Mouse (Mus musculus) embryonic fibroblast, embryonic 13.5 days (primary cell): ENCODE data around the gene Btbd1. TPM values are rescaled to one million over a fixed set of nuclear protein-coding genes. Genes with fewer than 3 reads are reported as not detected.

Source experiments
- H3K27ac ChIP-seq: 2 replicates; pipeline ENCODE4 v1.5.1; 2012; ENCODE audit warnings: low read length, control low read depth, inconsistent platforms; ENCODE audit not compliant: insufficient read depth
- H3K4me1 ChIP-seq: 2 replicates; pipeline ENCODE4 v1.6.1; 2011; ENCODE audit warnings: low read length; ENCODE audit not compliant: control insufficient read depth, insufficient read depth
- H3K4me3 ChIP-seq: 2 replicates; pipeline ENCODE4 v1.5.1; 2011; ENCODE audit warnings: mild to moderate bottlenecking, control low read depth, low read length; ENCODE audit not compliant: insufficient read depth
- CTCF ChIP-seq: IDR thresholded peaks from 2 replicates; pipeline ENCODE4 v1.5.1; 2011; ENCODE audit warnings: mild to moderate bottlenecking, control low read depth, low read length, moderate library complexity, borderline replicate concordance; ENCODE audit not compliant: insufficient read depth
- POLR2A ChIP-seq: IDR thresholded peaks from 2 replicates; pipeline ENCODE4 v1.6.1; 2011; ENCODE audit warnings: low read depth, mild to moderate bottlenecking, control low read depth, low read length, moderate library complexity
- polyA plus RNA-seq: library from polyadenylated mRNA; stranded (reverse); fragments of >200 nt; gene quantifications from 2 replicates; pipeline ENCODE4 v1.2.4, GENCODE M21; 2011; ENCODE audit warnings: low read depth; ENCODE audit not compliant: missing spikeins, insufficient read length

The Btbd1 gene
- 126 and 134 TPM in 2 replicates for polyA plus RNA-seq

DNA sequence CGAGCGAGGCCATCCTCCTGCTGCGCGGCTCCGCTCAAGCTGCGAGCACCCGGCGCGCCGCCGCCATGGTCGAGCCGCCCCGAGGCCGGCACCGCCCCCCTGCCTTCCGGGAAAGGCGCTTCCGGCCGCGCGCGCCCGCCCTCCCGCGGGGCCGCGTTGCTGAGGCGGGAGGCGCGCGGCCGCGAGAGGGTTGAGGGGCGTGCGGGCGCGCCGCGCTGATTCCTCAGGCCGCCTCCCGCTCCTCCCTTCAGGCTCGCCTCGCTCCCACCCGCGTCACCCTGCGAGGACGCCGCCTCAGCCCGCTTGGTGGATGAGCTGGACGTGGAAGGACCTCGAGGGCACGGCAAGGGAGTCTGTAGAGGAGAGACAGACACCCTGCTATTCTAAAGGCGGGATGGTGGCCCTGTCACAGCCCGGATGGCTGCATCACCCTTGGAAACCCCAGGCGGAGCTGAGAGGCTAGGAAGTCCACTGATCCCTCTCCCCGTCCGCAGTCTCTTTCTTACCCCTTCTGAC, at the start of gene Btbd1:
Gene Btbd1, minus strand, starts transcription at position 53 of the 516 bp plus-strand sequence.
- peaks cover 7% of the 10 kb centered on the region; the same call in 1 of the 2 replicates for H3K4me1 ChIP-seq
- TF ChIP-seq POLR2A: peak; percentile 86
- no peak for TF ChIP-seq CTCF
- peak within 1 kb of the TSS; percentile 44 for H3K27ac ChIP-seq
- peak within 1 kb of the TSS; percentile 84 for H3K4me3 ChIP-seq

DNA sequence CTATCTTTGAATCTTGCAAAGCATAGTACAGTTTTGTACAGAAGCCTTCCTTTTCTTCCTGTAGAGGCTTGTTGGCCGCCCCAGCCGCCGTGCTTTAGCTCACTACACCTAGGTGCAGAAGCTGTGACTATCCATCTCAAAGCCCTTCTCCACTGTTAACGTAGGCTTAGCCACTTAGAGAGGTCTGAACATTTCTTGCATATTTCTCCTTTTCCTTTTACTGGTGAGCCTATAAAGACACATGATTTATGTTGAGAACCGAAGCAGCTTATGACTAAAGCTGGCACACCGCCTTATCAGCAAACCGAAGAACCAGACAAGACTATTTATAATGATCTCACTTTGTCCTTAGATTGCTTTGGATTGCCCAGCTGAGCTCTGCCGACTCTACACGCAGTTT, 46.1 kb upstream of the Btbd1 start:
- Histone ChIP-seq H3K27ac (no peak overlapping the region), H3K4me3 (no peak overlapping the region), H3K4me1 (no peaks in the 10 kb centered on the region; the same call in 1 of the 2 replicates)
- TF ChIP-seq POLR2A (no peak), CTCF (no peak)

DNA sequence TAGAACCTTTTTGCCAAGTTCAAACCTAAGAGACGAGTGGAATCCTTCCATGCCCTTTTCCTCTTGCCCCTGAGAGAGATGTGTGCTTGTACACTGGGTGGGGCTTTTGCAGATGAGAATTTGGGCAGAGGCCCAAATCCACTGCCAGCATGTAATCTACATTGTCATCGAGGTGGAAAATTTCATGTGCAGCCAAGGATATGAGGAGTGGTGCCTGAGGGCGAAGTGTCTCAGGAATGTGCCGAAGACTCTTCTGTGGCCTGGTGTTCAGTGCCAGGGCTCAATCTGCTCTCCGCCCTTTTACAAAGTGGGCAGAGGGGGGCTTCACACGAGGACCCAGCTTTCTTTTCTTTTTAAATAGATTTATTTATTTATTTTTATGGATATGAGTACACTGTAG, 45.4 kb upstream of the Btbd1 start:
- no peak overlapping the region for H3K27ac ChIP-seq
- no peak for TF ChIP-seq POLR2A
- TF ChIP-seq CTCF: no peak

DNA sequence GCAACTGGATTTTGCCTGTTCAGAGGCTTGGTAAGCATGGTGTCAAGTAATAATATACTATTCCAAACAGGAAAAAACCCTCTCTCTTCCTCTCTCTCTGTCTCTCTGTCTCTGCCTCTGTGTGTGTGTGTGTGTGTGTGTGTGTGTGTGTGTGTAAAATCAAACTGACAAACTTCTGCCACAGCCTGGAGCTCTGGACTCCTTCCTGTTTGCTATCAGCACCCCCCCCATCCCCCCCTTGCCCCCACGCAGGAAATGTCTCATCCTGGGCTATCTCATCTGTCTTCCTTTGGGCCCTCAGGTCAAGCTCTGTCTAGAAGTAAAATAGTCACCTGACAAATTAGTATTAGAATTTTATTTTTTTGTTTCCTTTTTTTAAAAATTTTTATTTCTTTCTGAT, 44.6 kb upstream of the Btbd1 start:
- no peaks in the 10 kb centered on the region; the same call in 1 of the 2 replicates for H3K4me1 ChIP-seq
- no peak overlapping the region for H3K27ac ChIP-seq
- no peak overlapping the region for H3K4me3 ChIP-seq
- TF ChIP-seq CTCF: no peak
- TF ChIP-seq POLR2A: no peak

More for the DNA sequence above, 45.4 kb upstream of the Btbd1 start:
- Histone ChIP-seq H3K4me1 (no peaks in the 10 kb centered on the region; the same call in 1 of the 2 replicates), H3K4me3 (no peak overlapping the region)

DNA sequence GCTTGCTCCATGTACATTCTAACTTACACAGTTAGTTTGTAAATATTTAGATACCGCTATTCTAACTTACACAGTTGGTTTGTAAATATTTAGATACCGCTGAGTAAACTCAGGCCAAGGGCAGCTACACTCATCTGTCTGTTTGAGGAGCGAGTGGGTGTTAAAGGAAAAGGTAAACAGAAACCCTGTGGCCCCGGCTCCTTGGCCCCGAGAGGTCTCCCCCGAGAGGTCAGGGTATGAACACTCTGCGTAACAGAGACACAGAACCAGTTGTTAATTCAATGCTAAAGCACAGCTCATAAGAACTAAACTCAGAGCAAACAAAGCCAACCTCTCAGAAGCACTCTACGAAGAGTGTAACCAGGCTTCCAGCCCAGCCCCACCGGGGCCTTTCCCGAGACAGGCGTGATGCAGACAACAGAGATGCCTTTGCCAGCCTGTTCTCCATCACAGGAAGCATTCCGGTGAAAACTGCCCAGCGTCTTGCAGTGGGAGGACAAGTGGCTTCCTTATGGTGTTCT, 43.3 kb upstream of the Btbd1 start:
- no peak for TF ChIP-seq POLR2A
- TF ChIP-seq CTCF: no peak
- no peaks in the 10 kb centered on the region; the same call in 1 of the 2 replicates for H3K4me1 ChIP-seq
- no peak overlapping the region for H3K27ac ChIP-seq
- H3K4me3 ChIP-seq: no peak overlapping the region

DNA sequence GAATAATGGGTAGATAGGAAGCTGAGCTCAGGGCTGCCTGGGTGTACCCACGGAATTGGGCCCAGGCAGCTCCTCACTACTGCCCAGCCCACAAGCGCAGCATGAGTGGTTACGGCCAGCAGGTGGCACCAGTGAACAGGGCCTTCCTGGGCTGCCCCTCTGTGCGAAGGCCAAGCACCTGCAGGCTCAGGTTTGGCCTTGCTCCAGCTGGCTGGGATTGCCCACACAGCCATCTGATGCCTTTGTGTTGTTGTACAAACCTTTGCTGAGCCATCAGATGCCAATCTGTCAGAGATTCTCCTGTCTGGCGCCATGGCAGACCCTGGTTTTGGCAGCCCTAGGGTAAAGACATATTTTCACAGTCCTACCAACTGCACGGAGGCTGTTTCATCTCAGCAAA, 38.9 kb upstream of the Btbd1 start:
- Histone ChIP-seq H3K4me1 (no peaks in the 10 kb centered on the region), H3K27ac (no peak overlapping the region), H3K4me3 (no peak overlapping the region)
- peak; percentile 96 for TF ChIP-seq CTCF
- no peak for TF ChIP-seq POLR2A

DNA sequence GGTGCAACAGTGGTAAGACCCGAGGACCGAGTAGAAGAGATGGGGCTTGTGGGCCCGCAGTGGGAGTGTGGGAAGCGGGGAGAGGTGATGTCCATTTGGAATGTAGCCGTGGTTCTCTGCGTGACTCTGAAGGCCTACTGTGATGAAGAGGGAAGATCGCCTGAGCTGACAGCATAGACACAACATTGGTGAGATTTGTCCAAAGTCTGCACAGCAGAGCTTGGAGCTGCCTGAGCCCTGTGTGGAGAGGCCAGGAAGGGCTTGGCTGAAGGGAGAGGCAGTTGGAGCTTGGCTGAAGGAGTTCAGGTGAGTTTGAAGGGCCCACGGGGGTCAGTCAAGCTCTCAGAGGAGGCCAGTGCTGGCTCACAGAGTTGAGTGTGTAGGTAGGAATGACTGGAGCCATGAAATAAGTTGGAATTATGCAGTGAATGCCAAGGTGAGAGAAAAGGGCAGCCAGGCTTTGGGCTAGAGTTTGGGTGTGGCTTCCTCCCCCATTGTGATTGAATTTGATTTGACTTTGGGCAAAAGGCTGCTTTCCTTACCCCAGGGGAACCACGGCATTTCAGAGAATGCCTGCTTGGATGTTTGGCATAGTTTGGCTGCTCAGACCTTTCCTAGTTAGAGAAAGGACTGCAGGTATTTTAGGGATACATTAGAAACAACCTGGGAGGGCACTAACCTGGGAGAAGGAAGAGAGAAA, 38.1 kb upstream of the Btbd1 start:
- Histone ChIP-seq H3K4me3 (no peak overlapping the region), H3K4me1 (no peaks in the 10 kb centered on the region), H3K27ac (no peak overlapping the region)
- TF ChIP-seq CTCF (no peak), POLR2A (no peak)

DNA sequence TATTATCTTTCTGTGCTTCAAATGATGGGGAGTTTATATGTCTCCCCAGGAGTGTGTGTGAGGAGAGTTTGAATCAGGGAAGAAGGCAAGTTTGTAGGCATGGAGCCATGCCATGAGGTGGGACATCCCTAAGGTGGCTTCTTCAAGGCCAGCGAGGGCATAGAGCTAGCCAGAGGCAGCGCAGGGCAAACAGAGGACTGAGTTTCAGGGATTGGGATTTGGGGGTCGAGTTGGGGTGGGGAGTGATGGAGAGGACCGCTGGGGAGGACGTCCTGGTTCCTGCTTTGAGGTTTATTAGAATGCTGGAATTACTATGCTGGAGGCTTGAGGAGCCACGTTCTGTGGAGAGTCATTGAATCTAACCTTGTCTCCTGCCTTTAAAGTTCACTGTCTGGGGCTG, 36.7 kb upstream of the Btbd1 start:
- TF ChIP-seq POLR2A: no peak
- no peak for TF ChIP-seq CTCF
- Histone ChIP-seq H3K27ac (no peak overlapping the region), H3K4me3 (no peak overlapping the region), H3K4me1 (no peaks in the 10 kb centered on the region)

DNA sequence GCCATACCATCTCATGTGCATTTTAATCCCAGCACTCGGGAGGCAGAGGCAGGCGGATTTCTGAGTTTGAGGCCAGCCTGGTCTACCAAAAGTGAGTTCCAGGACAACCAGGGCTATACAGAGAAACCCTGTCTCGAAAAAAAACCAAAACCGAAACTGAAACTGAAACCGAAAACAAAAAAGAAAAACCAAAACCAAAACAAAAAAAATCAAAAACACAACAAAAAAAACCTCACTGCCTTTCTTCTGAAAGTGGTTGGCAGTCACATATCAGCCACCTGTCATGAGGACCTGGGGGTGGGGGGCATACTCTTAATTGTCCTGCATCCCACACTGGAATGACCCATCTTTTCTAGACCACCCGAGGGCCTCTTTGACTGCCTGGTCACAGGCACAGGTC, 35.3 kb upstream of the Btbd1 start:
- Histone ChIP-seq H3K4me3 (no peak overlapping the region), H3K27ac (no peak overlapping the region), H3K4me1 (no peaks in the 10 kb centered on the region)
- TF ChIP-seq CTCF: no peak
- no peak for TF ChIP-seq POLR2A

DNA sequence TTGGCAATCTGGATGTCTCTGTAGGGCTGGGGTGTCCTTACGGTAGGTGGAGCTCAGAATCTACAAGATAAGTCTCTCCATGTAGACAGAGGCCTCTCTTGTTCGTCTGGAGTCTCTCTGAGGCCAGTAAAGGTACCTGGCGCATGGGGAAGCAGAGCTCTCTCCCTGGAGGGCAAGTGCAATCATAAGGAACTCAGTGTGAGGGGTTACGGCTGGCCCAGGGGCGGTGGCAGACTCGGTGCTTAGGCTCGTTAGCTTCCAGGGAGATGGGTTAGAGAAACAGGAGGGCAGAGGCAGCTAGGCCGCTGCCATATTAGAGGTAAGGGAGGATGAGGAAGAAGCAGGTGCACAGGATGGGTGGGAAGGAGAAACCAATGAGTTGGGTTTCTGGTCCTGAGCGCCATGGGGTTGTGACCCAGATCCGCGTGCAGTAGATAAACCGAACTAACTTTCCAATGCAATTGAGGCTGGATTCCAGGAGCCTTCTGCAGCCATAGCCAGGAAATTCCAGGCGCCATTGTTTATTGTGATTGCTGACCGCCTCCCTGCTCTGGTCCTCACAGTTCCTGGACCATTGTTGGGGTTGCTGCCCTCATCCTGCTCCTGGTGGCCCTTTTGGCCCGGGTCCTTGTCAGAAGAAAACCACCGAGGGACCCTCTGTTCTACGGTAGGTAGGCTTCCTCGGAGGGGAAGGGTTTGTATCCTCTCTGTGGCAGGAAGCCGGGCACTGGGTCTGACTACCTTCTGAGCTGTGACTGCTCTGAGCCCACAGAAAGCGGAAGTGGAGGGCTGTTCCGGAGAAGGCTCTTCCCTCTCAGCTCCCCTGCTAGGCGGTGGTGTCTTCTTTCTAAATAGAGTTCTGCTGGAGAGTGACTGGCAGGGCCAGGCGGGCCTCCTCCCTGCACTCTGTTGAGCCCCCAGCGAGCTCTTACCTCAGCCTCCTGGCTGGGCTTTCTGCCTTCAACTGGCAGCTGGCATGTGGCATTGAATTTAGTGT, 33.7 kb upstream of the Btbd1 start:
- H3K4me3 ChIP-seq: no peak overlapping the region
- TF ChIP-seq CTCF: no peak
- no peaks in the 10 kb centered on the region for H3K4me1 ChIP-seq
- H3K27ac ChIP-seq: no peak overlapping the region
